Mouse (Mus musculus) bone marrow macrophage, adult 2 months (primary cell): Measurements from ENCODE around the gene Gm12184.

Source experiments
- CTCF ChIP-seq: IDR thresholded peaks from 2 replicates; pipeline ENCODE4 v1.5.1; 2012; ENCODE audit warnings: low read depth, mild to moderate bottlenecking, low read length, moderate library complexity
- POLR2A ChIP-seq: IDR thresholded peaks from 2 replicates; pipeline ENCODE4 v1.6.1; 2012; ENCODE audit warnings: mild to moderate bottlenecking, low read depth, low read length, borderline replicate concordance

- no peak for TF ChIP-seq CTCF
- TF ChIP-seq POLR2A, result no peak
Observed at GRCm38 (mm10) chr11:48837310-48838180, 11.1 kb upstream of the Gm12184 start.
